Mouse (Mus musculus) lung, adult 2 months (tissue): Measurements from ENCODE around the gene Slc2a10.

Experiments used
- CTCF ChIP-seq: fragments of 200-500 bp; IDR thresholded peaks from 2 replicates; pipeline ENCODE4 v1.5.1; 2011; ENCODE audit warnings: mild to moderate bottlenecking, low read length, control low read depth; ENCODE audit not compliant: insufficient read depth
- POLR2A ChIP-seq: fragments of 200-500 bp; IDR thresholded peaks from 2 replicates; pipeline ENCODE4 v1.6.1; 2011; ENCODE audit warnings: low read depth, mild to moderate bottlenecking, control low read depth, low read length, borderline replicate concordance; ENCODE audit errors: extremely low read depth

GRCm38 (mm10) chr2:165485826-165486225, 17.8 kb upstream of the Slc2a10 start:
- TF ChIP-seq CTCF (no peak), POLR2A (no peak)
